Mouse (Mus musculus) testis, postnatal 10 days (tissue): ENCODE results near the gene Hist2h2ac.
"Not testable (repeated sequence)": the region's sequence is repeated elsewhere in the genome, so short reads cannot be mapped to it uniquely, and the experiment has no call there.

Experiments
- DNase-seq: peaks from one replicate; pipeline ENCODE4 v3.0.0; 2021; ENCODE audit warnings: low spot score

The Hist2h2ac gene

DNA sequence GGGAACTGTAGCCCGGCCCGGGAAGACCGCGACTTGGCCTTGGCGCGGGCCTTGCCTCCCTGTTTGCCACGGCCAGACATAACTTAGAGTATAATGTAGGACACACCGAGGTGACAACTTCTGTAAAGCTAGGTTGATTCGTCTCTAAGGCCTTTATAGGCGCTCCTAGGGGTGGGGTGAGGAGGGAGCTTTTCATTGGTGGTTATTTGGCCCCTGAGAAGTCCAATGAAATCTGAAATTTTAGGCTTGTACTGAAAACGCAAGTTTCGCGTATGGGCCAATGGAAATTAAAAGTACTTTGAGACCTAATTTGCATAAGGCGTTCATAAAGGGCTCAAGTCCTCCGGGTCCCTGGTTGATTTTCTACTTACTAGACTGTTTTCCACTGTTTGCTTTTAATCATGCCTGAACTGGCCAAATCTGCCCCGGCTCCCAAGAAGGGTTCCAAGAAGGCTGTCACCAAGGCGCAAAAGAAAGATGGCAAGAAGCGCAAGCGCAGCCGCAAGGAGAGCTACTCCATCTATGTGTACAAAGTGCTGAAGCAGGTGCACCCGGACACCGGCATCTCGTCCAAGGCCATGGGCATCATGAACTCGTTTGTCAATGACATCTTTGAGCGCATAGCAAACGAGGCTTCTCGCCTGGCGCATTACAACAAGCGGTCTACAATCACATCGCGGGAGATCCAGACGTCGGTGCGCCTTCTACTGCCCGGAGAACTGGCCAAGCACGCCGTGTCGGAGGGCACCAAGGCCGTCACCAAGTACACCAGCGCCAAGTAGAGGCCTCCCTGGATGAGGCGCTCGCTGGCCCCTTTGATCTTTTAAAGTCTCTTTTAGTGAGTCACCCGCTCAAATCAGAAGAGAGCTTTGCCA is at the start of gene Hist2h2ac, which contains the start of gene Hist2h2be:
TSS of gene Hist2h2ac (minus strand) at position 116 of the 875 bp plus-strand sequence.
TSS of gene Hist2h2be (plus strand) at position 355 of the 875 bp plus-strand sequence.
- DNase-seq = peak; percentile 73

DNA sequence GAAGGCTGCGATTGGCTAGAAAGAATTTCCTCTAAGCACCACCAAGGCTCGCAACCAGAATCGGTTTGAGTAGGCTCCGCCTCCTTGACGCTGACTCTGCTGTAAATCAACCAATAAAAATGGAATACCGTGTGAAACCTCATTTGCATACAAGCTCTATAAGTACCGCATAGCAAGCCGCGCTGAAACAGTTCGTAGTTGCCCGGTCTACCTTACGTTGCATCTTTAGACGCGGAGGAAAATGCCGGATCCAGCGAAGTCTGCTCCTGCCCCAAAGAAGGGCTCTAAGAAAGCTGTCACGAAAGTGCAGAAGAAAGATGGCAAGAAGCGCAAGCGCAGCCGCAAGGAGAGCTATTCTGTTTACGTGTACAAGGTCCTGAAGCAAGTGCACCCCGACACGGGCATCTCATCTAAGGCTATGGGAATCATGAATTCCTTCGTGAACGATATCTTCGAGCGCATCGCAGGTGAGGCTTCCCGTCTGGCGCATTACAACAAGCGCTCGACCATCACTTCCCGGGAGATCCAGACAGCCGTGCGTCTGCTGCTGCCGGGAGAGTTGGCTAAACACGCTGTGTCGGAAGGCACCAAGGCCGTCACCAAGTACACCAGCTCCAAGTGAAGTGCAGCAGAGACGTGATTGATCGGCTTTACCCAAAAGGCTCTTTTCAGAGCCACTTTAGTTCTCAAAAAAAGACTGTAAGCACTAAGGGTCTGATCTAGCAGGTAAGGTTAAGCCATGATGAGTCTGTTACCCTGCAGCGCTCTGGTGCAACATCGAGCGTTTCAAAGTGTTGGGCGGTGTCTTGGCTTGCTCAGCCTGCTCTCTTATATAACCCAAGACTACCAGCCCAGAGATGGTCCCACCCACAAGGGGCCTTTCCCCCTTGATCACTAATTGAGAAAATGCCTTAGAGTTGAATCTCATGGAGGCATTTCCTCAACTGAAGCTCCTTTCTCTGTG is 49.1 kb upstream of the Hist2h2ac start, which contains the start of gene Hist2h2bb:
TSS of gene Hist2h2bb (plus strand) at position 242 of the 964 bp plus-strand sequence.
- DNase-seq = peak; percentile 84

DNA sequence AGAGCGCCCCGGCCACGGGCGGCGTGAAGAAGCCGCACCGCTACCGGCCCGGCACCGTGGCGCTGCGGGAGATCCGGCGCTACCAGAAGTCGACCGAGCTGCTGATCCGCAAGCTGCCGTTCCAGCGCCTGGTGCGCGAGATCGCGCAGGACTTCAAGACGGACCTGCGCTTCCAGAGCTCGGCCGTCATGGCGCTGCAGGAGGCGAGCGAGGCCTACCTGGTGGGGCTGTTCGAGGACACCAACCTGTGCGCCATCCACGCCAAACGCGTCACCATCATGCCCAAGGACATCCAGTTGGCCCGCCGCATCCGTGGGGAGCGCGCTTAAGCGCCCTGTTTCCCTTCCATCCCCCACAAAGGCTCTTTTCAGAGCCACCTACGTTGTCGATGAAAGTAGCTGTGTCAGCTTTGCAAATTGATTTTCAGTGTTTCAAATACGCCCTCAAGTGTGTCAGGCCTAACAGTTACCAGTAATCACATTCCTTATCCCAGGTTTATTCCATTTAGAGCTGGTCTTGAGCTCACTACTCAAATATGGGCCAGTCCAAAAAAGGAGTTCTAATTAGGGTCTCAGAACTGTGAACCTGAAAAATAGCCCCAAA is 48.2 kb upstream of the Hist2h2ac start:
- not testable (repeated sequence) for DNase-seq

DNA sequence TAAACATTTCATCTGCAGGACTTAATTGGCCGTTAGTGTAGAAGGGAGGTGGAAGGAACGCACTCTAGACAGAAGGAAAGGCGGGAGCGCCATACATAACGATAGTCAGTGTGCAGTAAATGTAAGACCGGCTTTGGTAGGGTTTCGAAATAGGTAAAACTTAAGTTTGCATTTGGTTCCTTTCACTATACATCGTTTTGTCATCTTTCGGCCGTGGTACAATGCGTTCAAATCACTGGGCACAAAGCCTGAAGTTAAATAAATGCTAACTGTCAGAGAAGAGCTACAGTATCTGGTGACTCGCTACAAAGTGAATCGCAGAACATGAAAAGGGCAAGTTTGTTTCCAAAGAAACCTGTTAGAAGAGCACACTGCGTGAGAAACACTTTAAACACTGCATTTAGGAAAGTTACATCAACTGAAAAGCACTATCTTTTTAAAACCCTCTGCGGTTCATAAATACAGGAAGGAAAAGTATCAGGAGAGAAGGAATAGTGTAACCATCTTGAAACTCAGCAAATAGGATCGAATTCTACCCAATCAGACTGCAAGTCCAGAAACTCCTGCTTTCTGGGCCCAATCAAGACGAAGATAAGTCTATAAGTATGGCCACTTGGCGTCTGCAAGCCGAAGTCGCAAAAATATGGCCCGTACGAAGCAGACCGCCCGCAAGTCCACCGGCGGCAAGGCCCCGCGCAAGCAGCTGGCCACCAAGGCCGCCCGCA is 47.5 kb upstream of the Hist2h2ac start, which contains the start of gene Hist2h3b:
TSS of gene Hist2h3b (plus strand) at position 604 of the 725 bp plus-strand sequence.
- DNase-seq = peak; percentile 79

DNA sequence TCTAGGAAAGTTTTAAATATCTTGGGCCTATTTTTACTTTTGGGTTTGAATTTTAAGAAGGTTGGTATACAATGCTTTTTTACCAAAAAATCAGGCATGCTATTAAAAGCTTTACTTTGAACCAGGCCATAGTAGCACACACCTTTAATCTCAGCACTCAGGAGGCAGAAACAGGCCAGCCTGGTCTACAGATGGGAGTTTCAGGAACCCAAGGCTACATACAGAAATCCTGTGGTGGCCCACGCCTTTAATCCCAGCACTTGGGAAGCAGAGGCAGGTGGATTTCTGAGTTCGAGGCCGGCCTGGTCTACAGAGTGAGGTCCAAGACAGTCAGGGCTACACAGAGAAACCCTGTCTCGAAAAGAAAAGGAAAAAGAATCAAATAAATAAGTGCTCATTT is 46.9 kb upstream of the Hist2h2ac start:
- DNase-seq = no peak

DNA sequence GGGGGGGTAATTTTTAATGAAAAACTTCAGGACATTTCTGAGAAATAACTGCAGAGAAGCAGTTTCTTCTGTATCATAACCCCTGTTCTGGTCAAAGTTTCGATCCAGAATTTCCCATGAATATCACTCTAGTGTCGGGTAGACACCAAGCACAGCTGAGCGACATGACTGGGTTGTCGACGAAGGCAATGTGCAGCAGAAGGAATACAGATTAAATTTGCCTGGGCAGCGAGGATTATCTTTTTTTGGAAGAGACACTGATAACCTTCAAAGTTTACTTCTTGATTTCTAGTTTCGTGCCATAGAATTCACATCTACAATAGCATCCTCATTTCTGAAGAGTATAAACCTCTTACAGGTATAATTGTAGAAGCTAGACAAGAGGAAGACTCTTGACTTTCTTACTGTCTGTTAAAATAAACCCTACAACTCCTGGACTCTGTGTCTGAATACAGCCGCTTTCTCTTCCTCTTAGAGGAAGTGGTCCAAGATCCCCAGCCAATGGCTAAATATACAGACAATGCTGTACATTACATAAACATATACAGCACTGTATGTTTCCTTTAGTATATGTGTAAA is 45.5 kb upstream of the Hist2h2ac start:
- no peak for DNase-seq

DNA sequence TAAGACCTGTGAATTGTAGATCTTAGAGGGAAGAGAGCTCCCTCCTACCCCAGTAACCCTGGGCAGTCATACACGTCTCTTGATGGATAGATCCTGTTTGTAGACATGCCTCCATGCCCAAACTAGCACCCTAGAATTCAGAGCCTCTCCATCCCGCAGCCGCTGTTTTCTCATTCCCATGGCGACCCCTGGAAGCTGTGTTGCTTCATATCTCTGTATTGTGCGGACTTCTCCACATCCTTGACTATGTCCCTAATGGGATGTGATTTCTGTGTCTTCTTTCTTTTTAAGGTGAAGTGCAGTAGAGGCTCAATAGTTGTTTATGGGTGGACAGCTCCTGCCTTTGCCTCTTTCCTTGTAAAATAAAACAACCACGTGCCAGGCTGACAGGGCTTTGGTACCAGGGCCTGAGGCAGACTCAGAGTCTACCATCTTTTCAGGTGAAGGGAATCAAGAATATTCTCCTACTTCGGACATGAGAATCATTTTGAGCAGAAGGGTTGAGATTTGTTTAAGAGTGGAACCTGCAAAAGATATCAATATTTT is 43.8 kb upstream of the Hist2h2ac start:
- no peak for DNase-seq

DNA sequence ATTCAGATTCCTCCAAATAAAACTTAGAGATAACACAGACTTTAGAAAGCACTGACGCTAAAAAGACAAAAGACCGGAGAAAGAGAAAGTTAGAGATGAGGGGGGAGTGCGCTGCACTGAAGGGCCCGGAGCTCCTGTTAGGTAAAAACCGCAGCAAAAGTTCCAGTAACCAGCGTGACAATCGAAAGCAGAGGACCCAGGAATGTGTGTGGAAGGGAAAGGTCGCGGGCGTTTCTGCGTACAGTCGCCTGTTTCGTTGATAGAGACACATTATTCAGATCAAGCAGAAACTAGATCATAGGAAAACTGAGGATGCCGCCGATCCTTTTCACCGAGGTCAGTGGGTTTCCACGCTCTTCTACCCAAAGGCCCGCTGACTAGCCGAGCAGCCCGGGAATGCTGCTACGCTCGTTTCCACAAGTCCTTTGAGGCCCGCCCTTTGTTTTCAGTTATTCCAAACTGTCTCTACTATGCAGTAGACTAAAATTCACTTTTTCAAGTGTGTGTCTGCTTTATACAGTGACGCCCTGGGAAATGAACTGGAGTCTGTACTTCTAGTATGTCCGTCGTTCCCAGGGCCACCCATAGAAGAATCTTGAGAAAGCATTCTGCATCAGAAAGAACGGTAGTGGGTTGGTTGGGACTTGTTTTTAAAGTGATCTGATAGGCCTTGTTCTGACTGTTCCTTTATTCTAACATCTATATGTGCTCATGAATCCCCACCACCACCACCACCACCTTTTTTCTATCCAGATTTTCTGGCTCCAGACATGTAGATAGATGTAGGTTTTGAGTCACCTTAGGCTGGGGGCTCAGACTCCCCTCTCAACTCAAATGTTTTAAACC is 43.1 kb upstream of the Hist2h2ac start:
- DNase-seq = peak; percentile 58

DNA sequence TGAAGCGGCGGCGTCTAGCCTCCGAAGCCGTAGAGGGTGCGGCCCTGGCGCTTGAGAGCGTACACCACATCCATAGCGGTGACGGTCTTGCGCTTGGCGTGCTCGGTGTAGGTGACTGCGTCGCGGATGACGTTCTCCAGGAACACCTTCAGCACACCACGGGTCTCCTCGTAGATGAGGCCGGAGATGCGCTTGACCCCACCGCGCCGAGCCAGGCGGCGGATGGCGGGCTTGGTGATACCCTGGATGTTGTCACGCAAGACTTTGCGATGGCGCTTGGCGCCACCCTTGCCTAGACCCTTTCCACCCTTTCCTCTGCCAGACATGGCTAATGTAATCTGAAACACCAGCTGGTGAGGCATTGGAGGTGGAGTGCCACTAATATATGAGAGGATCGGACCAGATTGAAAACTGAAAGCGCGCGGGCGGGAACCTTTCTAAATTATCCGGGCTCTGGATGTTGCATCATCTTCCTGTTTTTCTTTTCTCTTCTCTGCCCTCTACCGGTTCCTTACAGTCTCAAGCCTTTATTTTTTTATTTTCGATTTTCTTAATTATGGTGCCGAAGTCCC is 42.4 kb upstream of the Hist2h2ac start, which contains the start of gene Hist2h4:
TSS of gene Hist2h4 (minus strand) at position 333 of the 572 bp plus-strand sequence.
- DNase-seq = peak; percentile 90

DNA sequence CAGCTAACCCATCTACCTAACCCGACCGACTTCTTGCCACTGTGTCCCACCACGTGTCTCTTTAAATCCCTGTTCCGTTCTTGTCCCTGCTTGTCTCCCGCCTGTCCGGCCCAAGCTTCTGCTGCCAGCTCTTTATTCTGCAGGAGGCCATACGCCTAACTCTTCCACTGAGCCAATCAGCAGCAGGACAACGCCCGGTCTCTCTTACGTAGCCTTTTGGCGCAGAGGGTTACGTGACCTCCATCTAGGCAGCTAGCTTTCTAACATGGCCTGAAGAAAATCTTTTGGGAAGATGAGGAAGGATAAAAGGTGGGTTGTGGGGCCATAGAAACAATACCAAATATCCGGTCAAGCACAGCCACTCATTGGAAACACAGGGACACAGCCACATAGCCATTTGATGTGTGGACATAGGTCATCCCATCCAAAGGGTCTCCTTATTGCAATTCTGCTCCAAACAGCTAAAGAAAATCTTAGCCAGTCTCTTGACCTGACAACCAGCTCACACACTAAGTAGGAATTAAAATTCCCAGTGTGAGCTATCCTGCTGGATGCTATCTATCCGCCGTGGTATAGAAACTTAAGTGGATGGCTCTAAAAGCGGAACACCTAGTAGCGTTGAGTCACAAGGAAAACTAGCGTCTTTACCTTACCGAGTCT is 41.7 kb upstream of the Hist2h2ac start:
- DNase-seq = peak; percentile 68

DNA sequence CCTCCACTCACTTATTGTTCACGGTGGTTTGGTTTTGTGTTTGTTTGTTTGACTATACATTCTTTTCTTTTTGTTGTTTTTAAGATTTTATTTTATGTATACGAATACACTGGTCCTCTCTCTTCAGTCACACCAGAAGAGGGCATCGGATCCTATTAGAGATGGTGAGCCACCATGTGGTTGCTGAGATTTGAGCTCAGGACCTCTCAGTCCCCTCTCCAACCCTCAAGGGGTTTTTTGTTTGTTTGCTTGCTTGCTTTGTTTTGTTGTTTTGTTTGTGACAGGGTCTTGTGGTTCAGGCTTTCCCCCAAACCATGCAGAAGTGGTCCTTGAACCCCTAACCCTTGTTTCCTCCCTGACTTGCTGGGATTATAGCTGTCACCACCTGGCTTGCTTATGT is 40.9 kb upstream of the Hist2h2ac start:
- no peak for DNase-seq

DNA sequence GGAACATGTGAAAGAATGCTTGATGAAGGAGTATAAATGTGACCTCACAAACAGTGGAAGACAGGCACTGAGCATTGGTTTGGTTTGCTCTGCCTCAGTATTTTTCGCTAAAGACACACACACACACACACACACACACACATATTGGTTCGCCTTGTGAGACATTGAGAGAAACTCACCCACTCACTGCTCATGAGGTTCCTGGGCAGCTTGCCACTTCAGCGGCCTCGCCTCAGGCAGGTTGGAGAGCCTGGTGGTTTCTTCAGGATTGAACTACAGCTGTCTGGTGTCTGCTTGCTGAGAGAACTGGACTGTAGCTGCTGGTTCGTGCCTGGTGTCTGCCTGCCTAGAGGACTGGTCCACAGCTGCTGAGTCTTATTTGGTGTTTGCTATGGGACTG is 39.5 kb upstream of the Hist2h2ac start:
- DNase-seq = no peak

DNA sequence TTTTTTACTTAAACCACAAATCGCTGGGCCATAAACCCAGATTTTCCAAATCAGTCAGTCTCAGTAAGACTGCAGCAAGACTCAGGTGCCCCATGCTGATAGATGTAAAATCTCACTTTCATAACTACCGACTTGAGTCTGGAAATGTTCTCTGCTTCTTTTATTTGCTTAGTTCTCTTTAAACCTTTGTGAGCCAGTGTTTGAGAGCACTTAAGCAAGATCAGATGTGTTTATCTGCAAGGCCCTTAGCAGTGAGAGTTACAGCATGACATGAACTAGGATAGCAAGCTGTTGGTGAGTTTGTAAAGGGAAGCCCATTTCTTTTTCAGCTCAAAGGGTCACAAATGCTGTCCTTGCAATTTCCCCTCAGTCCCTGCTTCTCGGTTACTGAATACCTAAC is 36.5 kb upstream of the Hist2h2ac start:
- DNase-seq = no peak

DNA sequence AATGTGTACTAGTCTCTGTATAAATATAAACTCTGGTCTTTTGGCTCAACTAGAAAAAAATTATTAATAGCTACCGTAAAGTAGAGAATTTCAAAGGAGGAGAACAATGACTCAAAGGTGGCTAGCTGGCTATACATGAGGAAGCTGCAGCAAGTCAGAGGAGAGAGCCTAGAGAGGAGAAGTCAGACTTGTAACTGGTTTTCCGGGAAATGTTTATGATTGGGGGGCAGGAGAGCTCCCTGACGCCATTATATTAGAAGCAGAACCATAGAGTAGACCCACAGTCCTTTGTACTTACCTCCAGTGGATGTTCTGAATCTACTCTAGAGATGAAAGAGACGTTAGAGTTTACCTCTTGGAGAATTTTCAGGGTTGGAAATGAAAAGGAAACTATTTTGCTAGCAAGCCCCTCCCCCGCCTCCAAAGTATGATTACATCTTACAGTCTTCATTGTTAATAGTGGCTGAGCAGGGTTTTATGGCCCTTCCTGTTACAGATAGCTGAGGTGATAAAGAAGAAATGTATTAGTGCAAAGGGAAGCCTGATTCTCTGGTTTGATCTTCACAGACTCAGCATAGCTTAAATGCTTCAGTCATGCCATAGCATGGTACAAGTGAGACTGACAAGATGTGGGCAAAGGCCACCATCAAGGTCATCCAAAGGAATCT is 35.4 kb upstream of the Hist2h2ac start:
- no peak for DNase-seq

DNA sequence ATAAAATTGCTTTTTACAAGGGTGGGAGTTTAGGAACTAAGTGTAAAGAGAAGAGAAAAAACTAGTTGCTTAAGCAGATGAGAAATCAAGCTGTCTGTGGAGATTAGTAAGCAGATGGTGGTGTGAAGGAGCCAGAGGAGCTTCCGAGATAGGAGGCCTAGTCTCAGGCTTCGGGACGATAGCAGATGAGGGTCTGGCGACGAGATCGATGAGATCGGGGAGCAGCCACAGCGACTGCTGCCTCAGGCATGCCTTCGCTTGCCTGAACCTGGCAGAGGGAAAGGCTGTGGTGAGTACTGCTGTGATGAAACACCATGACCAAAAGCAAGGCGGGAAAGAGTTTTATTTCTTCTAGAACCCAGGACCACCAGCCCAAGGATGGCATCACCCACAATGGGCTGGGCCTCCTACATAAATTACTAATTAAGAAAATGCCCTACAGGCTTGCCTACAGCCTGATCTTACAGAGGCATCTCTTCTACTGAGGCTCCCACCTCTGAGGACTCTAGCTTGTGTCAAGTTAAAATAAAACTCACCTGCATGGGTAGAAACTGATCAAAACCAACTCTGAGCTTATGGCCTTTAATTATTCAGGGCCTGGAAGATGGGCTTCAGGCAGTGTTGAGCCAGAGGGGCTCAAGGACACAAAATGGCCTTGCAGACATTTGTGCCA is 34.1 kb upstream of the Hist2h2ac start:
- no peak for DNase-seq

DNA sequence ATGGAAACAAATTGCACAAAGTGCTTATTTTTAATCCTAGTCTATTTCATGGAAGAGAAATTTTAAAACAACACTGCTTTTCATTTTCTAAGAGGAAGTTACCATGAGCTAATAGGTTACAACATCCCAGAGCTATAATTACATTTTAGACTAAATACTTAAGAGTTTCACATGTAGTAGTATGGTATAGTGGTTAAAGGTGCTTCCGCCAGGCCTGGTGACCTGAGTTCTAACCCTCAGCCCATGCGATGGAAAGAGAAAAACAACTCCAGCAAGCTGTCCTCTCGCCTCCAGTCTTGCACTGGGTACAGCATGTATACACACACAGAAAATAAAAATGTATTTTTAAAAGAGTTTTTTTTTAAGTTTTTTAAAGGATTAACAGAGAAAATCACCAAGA is 31.1 kb upstream of the Hist2h2ac start:
- no peak for DNase-seq

DNA sequence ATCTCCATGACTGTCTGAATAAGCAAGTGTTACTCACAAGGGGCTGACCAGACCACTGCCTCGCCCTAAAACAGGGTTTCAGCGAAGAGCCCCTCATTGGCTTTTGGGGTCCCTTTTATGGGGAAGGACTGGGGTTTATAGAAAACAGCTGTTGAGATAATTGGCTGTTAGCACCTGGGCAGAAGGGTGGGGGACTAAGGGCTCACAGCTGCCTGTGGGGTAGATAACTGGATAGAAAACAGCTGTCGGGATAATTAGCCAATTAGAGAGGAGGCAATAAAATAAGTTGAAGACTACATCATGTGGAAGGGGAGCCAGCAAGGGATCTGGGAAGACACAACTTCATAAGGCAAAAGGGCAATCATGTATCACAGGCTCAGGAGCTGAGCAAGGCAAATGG is 30.2 kb upstream of the Hist2h2ac start:
- DNase-seq = no peak

DNA sequence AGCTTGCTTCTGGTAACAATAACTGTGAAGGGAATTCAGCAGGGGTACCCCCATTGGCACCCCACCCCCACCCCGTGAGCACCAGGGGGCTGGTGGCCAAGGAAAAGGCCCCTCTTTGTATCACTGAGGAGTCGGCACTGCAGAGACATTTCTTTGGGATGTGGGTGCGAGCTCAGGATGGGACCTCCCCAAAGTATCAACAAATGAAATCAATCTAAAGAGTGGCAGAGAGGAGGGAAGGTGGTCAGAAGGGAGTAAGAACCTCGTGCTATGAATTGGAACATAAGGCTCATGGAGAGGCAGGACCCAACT is 28.3 kb upstream of the Hist2h2ac start:
- DNase-seq = no peak
